Mouse (Mus musculus): Measurements from ENCODE around the gene Pik3r6. TPM values are rescaled to one million over a fixed set of nuclear protein-coding genes. Genes with fewer than 3 reads are reported as not detected.

Gene Pik3r6
- polyA plus RNA-seq, 1 experiment, result 0.05 TPM

- H3K4me3 ChIP-seq, result no peak overlapping the region
- TF ChIP-seq REST (IDR thresholded peaks at IDR 0.05; ENCODE audit: insufficient read depth, insufficient read length), result no peak
- TF ChIP-seq MYOD1 (IDR thresholded peaks at IDR 0.05; ENCODE audit: control insufficient read depth in 1 of 3, insufficient read length in 2 of 3, low read depth in 2 of 3), result no peak
- no peak for TF ChIP-seq POLR2AphosphoS2 (IDR thresholded peaks at IDR 0.05; ENCODE audit: insufficient read length, low read depth)
- TF ChIP-seq E2F4 (IDR thresholded peaks at IDR 0.05; ENCODE audit: insufficient read depth), result no peak
- no peak for TF ChIP-seq MAX (IDR thresholded peaks at IDR 0.05; ENCODE audit: low read depth)
- no peak for TF ChIP-seq TCF3 (IDR thresholded peaks at IDR 0.05; ENCODE audit: insufficient read length, low read depth)
- no peak for TF ChIP-seq POLR2A (IDR thresholded peaks at IDR 0.05; ENCODE audit: insufficient read length, low read depth)
- TF ChIP-seq CEBPB (IDR thresholded peaks at IDR 0.05; ENCODE audit: insufficient read depth, poor library complexity, severe bottlenecking), result no peak
- TF ChIP-seq MYOG (IDR thresholded peaks at IDR 0.05; ENCODE audit: control insufficient read depth in 1 of 3, insufficient read depth in 1 of 3, insufficient read length in 2 of 3, low read depth in 2 of 3), result no peak
- TF ChIP-seq USF1 (IDR thresholded peaks at IDR 0.05; ENCODE audit: low read depth), result no peak
- TF ChIP-seq TCF12 (IDR thresholded peaks at IDR 0.05; ENCODE audit: insufficient read depth, poor library complexity, severe bottlenecking), result no peak
- no peak for TF ChIP-seq SRF (IDR thresholded peaks at IDR 0.05; ENCODE audit: control insufficient read depth, insufficient read length, low read depth)
Observed at GRCm38 (mm10) chr11:68533971-68534475, 31.2 kb downstream of the Pik3r6 start.

GRCm38 (mm10) chr11:68536026-68536425 is 33.2 kb downstream of the Pik3r6 start:
- Histone ChIP-seq H3K27me3 (ENCODE audit: control insufficient read depth, insufficient read depth, insufficient read length) (no peaks in the 10 kb centered on the region), H3K79me2 (ENCODE audit: control insufficient read depth, insufficient read depth) (no peaks in the 10 kb centered on the region), H3K4me3 (no peak overlapping the region), H3ac (ENCODE audit: control insufficient read depth, insufficient read length) (no peak overlapping the region), H3K36me3 (ENCODE audit: control insufficient read depth, insufficient read depth) (no peaks in the 10 kb centered on the region), H3K4me2 (ENCODE audit: low read depth) (peak overlapping the region; percentile 53)
- no peak for TF ChIP-seq TCF3 (IDR thresholded peaks at IDR 0.05; ENCODE audit: insufficient read length, low read depth)
- no peak for TF ChIP-seq MYOD1 (IDR thresholded peaks at IDR 0.05; ENCODE audit: control insufficient read depth in 1 of 3, insufficient read length in 2 of 3, low read depth in 2 of 3)
- no peak for TF ChIP-seq SRF (IDR thresholded peaks at IDR 0.05; ENCODE audit: control insufficient read depth, insufficient read length, low read depth)
- no peak for TF ChIP-seq USF1 (IDR thresholded peaks at IDR 0.05; ENCODE audit: low read depth)
- TF ChIP-seq TCF12 (IDR thresholded peaks at IDR 0.05; ENCODE audit: insufficient read depth, poor library complexity, severe bottlenecking), result no peak
- TF ChIP-seq POLR2A (IDR thresholded peaks at IDR 0.05; ENCODE audit: insufficient read length, low read depth), result no peak

More at GRCm38 (mm10) chr11:68533971-68534475, 31.2 kb downstream of the Pik3r6 start:
- Histone ChIP-seq H3ac (ENCODE audit: control insufficient read depth, insufficient read length) (no peak overlapping the region), H3K36me3 (ENCODE audit: control insufficient read depth, insufficient read depth) (no peaks in the 10 kb centered on the region), H3K4me2 (ENCODE audit: low read depth) (no peak overlapping the region), H3K79me2 (ENCODE audit: control insufficient read depth, insufficient read depth) (no peaks in the 10 kb centered on the region), H3K27me3 (ENCODE audit: control insufficient read depth, insufficient read depth, insufficient read length) (peaks cover 13% of the 10 kb centered on the region)

GRCm38 (mm10) chr11:68536465-68536864 is 33.6 kb downstream of the Pik3r6 start:
- peak overlapping the region; percentile 53 for H3K4me2 ChIP-seq (ENCODE audit: low read depth)
- TF ChIP-seq MYOD1 (IDR thresholded peaks at IDR 0.05; ENCODE audit: control insufficient read depth in 1 of 3, insufficient read length in 2 of 3, low read depth in 2 of 3) (peak; percentile 6 to 84 (median 76)), MYOG (IDR thresholded peaks at IDR 0.05; ENCODE audit: control insufficient read depth in 1 of 3, insufficient read depth in 1 of 3, insufficient read length in 2 of 3, low read depth in 2 of 3) (peak in 2 of 3 experiments; percentile 44 to 46), SRF (IDR thresholded peaks at IDR 0.05; ENCODE audit: control insufficient read depth, insufficient read length, low read depth) (peak; percentile 85), POLR2A (IDR thresholded peaks at IDR 0.05; ENCODE audit: insufficient read length, low read depth) (no peak)
- H3K36me3 ChIP-seq (ENCODE audit: control insufficient read depth, insufficient read depth), result no peaks in the 10 kb centered on the region
- no peaks in the 10 kb centered on the region for H3K27me3 ChIP-seq (ENCODE audit: control insufficient read depth, insufficient read depth, insufficient read length)
- H3ac ChIP-seq (ENCODE audit: control insufficient read depth, insufficient read length), result no peak overlapping the region
- no peaks in the 10 kb centered on the region for H3K79me2 ChIP-seq (ENCODE audit: control insufficient read depth, insufficient read depth)
- H3K4me3 ChIP-seq, result no peak overlapping the region

GRCm38 (mm10) chr11:68539621-68540020 is 36.8 kb downstream of the Pik3r6 start:
- H3K36me3 ChIP-seq (ENCODE audit: control insufficient read depth, insufficient read depth), result no peaks in the 10 kb centered on the region
- no peak for TF ChIP-seq CEBPB (IDR thresholded peaks at IDR 0.05; ENCODE audit: insufficient read depth, poor library complexity, severe bottlenecking)
- no peak for TF ChIP-seq E2F4 (IDR thresholded peaks at IDR 0.05; ENCODE audit: insufficient read depth)
- no peak for TF ChIP-seq POLR2A (IDR thresholded peaks at IDR 0.05; ENCODE audit: insufficient read length, low read depth)
- TF ChIP-seq USF1 (IDR thresholded peaks at IDR 0.05; ENCODE audit: low read depth), result no peak
- TF ChIP-seq MYOG (IDR thresholded peaks at IDR 0.05; ENCODE audit: control insufficient read depth in 1 of 3, insufficient read depth in 1 of 3, insufficient read length in 2 of 3, low read depth in 2 of 3), result no peak
- TF ChIP-seq SRF (IDR thresholded peaks at IDR 0.05; ENCODE audit: control insufficient read depth, insufficient read length, low read depth), result no peak
- no peak for TF ChIP-seq MAX (IDR thresholded peaks at IDR 0.05; ENCODE audit: low read depth)
- no peak for TF ChIP-seq MYOD1 (IDR thresholded peaks at IDR 0.05; ENCODE audit: control insufficient read depth in 1 of 3, insufficient read length in 2 of 3, low read depth in 2 of 3)
- TF ChIP-seq POLR2AphosphoS2 (IDR thresholded peaks at IDR 0.05; ENCODE audit: insufficient read length, low read depth), result no peak
- TF ChIP-seq REST (IDR thresholded peaks at IDR 0.05; ENCODE audit: insufficient read depth, insufficient read length), result no peak
- no peak for TF ChIP-seq TCF3 (IDR thresholded peaks at IDR 0.05; ENCODE audit: insufficient read length, low read depth)
- TF ChIP-seq TCF12 (IDR thresholded peaks at IDR 0.05; ENCODE audit: insufficient read depth, poor library complexity, severe bottlenecking), result no peak
- no peaks in the 10 kb centered on the region for H3K79me2 ChIP-seq (ENCODE audit: control insufficient read depth, insufficient read depth)

GRCm38 (mm10) chr11:68544554-68544953 is 41.7 kb downstream of the Pik3r6 start:
- no peaks in the 10 kb centered on the region for H3K36me3 ChIP-seq (ENCODE audit: control insufficient read depth, insufficient read depth)
- TF ChIP-seq SRF (IDR thresholded peaks at IDR 0.05; ENCODE audit: control insufficient read depth, insufficient read length, low read depth), result no peak
- no peak for TF ChIP-seq TCF3 (IDR thresholded peaks at IDR 0.05; ENCODE audit: insufficient read length, low read depth)
- TF ChIP-seq POLR2AphosphoS2 (IDR thresholded peaks at IDR 0.05; ENCODE audit: insufficient read length, low read depth), result no peak
- no peak for TF ChIP-seq REST (IDR thresholded peaks at IDR 0.05; ENCODE audit: insufficient read depth, insufficient read length)
- TF ChIP-seq E2F4 (IDR thresholded peaks at IDR 0.05; ENCODE audit: insufficient read depth), result no peak
- no peak for TF ChIP-seq MYOG (IDR thresholded peaks at IDR 0.05; ENCODE audit: control insufficient read depth in 1 of 3, insufficient read depth in 1 of 3, insufficient read length in 2 of 3, low read depth in 2 of 3)
- H3ac ChIP-seq (ENCODE audit: control insufficient read depth, insufficient read length), result no peak overlapping the region
- H3K27me3 ChIP-seq (ENCODE audit: control insufficient read depth, insufficient read depth, insufficient read length), result peaks cover 14% of the 10 kb centered on the region
- no peaks in the 10 kb centered on the region for H3K79me2 ChIP-seq (ENCODE audit: control insufficient read depth, insufficient read depth)
- H3K4me3 ChIP-seq, result no peak overlapping the region
- no peak overlapping the region for H3K4me2 ChIP-seq (ENCODE audit: low read depth)

More at GRCm38 (mm10) chr11:68539621-68540020, 36.8 kb downstream of the Pik3r6 start:
- Histone ChIP-seq H3K4me3 (no peak overlapping the region), H3K4me2 (ENCODE audit: low read depth) (no peak overlapping the region), H3ac (ENCODE audit: control insufficient read depth, insufficient read length) (no peak overlapping the region), H3K27me3 (ENCODE audit: control insufficient read depth, insufficient read depth, insufficient read length) (peaks cover 10% of the 10 kb centered on the region)
